Mouse (Mus musculus) cerebellum, adult 2 months (tissue): ENCODE measurements around the gene Ccdc114.

Source experiments
- CTCF ChIP-seq: fragments of 200-500 bp; IDR thresholded peaks from 2 replicates; pipeline ENCODE4 v1.5.1; 2011; ENCODE audit warnings: low read depth, mild to moderate bottlenecking, control low read depth, low read length, moderate library complexity, borderline replicate concordance; ENCODE audit not compliant: insufficient read depth
- POLR2A ChIP-seq: fragments of 200-500 bp; IDR thresholded peaks from 2 replicates; pipeline ENCODE4 v1.6.1; 2011; ENCODE audit warnings: low read length, control low read depth, borderline replicate concordance; ENCODE audit not compliant: insufficient read depth

DNA sequence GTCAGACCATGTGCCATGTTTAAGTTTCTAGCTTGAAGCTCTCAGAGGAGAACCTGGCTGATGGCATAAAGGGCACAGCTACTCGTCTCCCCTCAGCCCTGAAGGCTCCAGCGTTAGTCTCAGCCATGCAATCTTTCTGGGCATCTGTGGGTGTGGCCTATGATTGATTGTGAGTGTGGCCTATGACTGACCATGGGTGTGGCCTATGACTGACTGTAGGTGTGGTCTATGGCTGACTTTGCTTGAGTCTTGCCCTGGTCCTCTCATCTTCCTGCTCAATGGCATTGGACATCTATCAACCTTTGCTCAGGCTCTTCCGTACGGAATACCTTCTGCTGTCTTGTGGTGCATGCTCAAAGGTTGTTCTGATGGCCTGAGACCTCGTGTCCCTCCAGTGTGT, 22.3 kb upstream of the Ccdc114 start:
- TF ChIP-seq CTCF (no peak), POLR2A (no peak)
